Mouse (Mus musculus) ovary, postnatal 10 days (tissue): Measurements from ENCODE around the gene Mfsd6.
"Not testable (repeated sequence)": the region's sequence is repeated elsewhere in the genome, so short reads cannot be mapped to it uniquely, and the experiment has no call there.

Experiments
- DNase-seq: peaks from one replicate; pipeline ENCODE4 v3.0.0; 2022; ENCODE audit warnings: low spot score

Mfsd6 gene

GRCm38 (mm10) chr1:52707030-52707429, 20.2 kb downstream of the Mfsd6 start:
- DNase-seq: no peak

DNA sequence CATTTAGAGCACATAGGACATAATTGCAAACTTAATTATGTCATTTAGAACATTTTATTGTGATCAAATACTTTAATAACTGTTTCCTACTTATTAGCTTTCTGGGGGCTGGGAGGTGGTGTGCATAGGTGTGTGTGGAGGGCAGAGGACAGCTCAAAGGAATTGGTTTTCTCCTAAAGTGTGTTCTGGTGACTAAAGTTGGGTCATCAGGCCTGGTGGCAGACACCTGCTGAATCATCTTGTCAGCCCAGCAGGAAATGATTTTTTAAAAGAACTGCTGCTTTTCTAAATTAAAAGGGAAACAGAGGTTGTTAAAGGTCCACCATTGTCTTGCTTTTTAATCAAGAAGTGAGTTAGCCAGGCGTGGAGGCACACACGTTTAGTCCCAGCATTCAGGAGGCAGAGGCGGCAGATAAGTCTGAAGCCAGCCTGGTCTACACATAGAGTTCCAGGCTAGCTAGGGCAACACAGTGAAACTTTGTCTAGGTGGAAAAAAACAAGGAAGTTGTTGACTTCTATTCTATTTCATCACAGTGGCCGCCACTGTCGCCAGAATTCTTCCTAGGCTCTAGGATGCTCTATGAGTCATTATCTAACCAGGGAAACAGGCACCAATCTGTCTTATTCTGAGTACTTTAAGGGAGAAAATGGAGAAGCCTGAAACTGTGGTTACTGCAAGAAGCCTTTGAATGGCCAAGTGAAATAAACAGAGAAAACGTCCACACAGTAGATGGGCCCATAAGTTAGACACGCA, 24.3 kb downstream of the Mfsd6 start:
- DNase-seq: no peak

DNA sequence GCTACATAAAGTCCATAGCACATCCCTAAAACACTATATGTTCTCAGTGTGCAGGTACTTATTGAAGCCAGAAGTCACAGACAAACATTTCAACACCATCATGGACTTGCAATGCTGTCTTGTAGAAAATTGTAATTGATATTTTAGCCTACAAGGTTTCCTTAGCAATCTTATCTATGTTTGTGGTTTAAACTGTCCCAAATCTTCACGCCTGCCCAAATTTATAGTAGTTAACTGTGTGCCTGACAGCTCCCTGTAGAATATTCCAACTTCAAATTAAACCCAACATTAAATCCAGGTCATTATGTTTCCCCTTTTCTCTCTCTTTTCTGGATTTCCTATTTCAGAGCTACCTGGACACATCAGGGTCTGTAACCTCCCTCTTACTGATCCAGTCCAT, 25.3 kb downstream of the Mfsd6 start:
- DNase-seq: no peak

GRCm38 (mm10) chr1:52694456-52694855, 32.8 kb downstream of the Mfsd6 start:
- DNase-seq: not testable (repeated sequence)

DNA sequence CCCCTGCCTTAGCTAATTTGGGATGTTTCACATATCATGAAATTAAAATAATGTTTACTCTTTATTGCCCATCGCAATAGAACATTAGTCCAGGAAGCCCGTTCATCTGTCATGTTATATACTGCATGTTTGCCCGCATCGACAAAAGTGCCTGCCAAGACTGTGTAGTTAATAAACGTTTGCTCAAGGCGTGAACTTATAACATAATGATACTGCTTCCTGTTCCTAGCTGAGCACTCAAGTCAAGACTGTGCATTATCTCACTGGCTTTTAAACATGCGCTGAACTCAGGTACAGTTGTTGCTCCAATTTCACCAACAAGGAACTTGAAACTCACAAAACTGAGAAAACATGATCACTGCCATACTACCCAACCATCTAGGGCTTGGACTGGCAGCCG, 39.6 kb downstream of the Mfsd6 start:
- DNase-seq: no peak

DNA sequence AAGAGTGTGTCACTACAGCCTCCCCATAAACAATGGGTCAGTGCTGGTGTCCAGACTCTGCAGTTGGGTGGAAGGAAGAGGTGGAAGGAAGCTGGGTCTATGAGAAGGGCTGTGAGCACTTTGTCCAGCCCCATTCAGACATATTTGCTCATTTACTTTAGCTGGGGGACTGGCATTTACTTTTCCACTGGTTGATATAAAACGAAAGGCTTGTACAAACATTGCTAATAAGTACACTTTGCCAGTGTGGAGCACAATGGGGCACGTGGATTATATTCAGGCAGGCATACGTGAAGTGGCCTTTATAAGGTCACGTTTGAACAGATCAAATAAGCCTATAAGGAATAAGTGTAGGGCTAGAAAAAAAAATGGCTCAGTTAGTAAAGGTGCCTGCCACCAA, 43.7 kb downstream of the Mfsd6 start:
- DNase-seq: no peak

GRCm38 (mm10) chr1:52676621-52677020, 50.6 kb downstream of the Mfsd6 start:
- DNase-seq: no peak

GRCm38 (mm10) chr1:52675561-52676551, 51.4 kb downstream of the Mfsd6 start:
- no peak for DNase-seq

GRCm38 (mm10) chr1:52669931-52670330, 57.3 kb downstream of the Mfsd6 start:
- DNase-seq: no peak

- no peak for DNase-seq
Observed at GRCm38 (mm10) chr1:52668743-52669323, 58.4 kb downstream of the Mfsd6 start.

GRCm38 (mm10) chr1:52663228-52663627, 64.0 kb downstream of the Mfsd6 start:
- no peak for DNase-seq

DNA sequence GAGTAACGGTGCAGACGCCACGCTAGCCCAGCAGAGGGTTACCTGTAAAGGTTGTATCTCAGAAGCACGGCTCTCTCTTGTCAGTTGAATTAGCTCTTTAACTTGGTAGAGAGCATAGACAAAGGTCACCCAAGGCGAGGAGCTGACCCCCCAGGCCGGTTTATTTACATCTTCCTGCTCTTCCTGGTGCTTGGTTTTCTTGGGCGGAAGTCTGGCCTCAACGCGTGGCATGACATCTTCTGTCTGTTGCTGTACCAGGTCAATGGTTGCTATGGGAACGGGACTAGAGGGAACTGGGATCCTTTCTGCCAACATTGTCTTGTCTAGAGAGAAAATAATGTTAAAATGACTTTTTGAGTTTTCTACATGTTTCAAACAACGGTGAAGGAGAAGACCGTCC, 66.5 kb downstream of the Mfsd6 start:
- DNase-seq: no peak

GRCm38 (mm10) chr1:52660278-52660677, 67.0 kb downstream of the Mfsd6 start:
- no peak for DNase-seq

- DNase-seq: no peak
Observed at GRCm38 (mm10) chr1:52658160-52658559, 69.1 kb downstream of the Mfsd6 start.

DNA sequence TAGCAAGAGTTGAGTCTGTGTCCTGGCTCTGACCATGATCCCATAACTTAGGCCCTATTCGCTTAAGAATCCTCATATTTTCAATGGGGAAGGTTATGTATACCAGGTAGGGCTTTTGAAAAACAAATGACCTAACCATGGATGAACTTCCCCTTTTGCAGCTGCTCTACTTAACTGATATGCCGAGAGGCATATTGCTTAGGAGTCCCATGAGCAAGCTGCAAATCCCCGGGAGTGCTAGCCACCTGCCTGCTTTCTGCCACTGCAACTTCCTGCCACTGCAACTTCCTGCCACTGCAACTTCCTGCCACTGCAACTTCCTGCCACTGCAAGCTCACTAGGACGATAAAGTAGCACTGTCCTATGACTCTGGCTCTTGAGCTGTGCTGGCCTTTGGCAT, 72.1 kb downstream of the Mfsd6 start:
- DNase-seq: no peak

DNA sequence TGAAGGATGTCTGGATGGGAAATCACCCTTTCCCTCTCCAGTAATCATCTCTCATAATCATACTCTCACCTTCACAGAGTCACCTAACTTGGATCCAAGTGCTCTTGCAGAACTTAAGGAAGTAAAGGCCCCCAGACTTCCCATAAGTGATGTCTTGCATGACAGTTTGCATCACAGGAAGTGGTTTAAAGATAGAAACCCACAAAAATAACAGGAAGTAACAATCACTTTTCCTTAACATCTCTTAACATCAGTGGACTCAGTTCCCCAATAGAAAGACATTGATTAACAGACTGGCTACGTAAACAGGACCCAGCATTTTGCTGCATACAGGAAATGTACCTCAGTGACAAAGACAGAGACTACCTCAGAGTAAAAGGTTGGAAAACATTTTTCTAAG, 73.9 kb downstream of the Mfsd6 start:
- DNase-seq: no peak

GRCm38 (mm10) chr1:52652601-52653253, 74.5 kb downstream of the Mfsd6 start:
- DNase-seq: no peak

GRCm38 (mm10) chr1:52650066-52650465, 77.2 kb downstream of the Mfsd6 start:
- no peak for DNase-seq

GRCm38 (mm10) chr1:52648153-52649027, 78.9 kb downstream of the Mfsd6 start:
- DNase-seq: peak; percentile 10

GRCm38 (mm10) chr1:52640736-52641135, 86.5 kb downstream of the Mfsd6 start:
- DNase-seq: no peak

DNA sequence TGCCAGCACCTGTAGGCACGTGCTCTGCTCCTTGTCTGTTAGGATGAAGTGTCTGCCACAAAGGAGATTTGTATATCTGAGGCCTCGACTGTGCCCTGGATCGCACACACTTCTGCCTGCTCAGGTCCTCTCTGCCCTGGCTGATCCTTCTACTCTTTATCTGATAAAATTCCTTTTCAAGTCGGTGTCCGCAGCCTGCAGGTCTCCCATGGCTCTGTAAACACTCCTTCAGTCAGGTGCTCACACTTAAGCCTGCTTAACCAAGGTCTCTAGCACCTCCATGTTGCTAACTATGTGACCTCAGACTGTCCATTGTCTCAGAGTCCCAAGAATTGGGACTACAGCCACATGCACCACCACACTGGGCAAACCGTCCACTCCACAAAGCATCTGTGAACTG, 87.0 kb downstream of the Mfsd6 start:
- DNase-seq: no peak
